Mouse (Mus musculus) left cerebral cortex, postnatal 4 days (tissue): Measurements from ENCODE around the gene Pla2g4c. TPM values are rescaled to one million over a fixed set of nuclear protein-coding genes. Genes with fewer than 3 reads are reported as not detected.
"Not testable (repeated sequence)": the region's sequence is repeated elsewhere in the genome, so short reads cannot be mapped to it uniquely, and the experiment has no call there.

ENCODE experiments used
- DNase-seq: peaks from one replicate; pipeline ENCODE4 v3.0.0-alpha.2; 2022
- intact Hi-C: fragments of 180-260 bp; cut with DNase I; formaldehyde crosslinking; loops from one replicate; pipeline ENCODE4 v1.15.1; 2025
- total RNA-seq, 2 experiments: library from RNA; stranded (reverse); gene quantifications; 2 replicates each; pipeline ENCODE4 v1.2.3; 2021

Pla2g4c gene
- 1 to 10 TPM in 1 of 2 experiments, under 1 TPM in 1; 0.95 to 1.3 TPM for total RNA-seq

DNA sequence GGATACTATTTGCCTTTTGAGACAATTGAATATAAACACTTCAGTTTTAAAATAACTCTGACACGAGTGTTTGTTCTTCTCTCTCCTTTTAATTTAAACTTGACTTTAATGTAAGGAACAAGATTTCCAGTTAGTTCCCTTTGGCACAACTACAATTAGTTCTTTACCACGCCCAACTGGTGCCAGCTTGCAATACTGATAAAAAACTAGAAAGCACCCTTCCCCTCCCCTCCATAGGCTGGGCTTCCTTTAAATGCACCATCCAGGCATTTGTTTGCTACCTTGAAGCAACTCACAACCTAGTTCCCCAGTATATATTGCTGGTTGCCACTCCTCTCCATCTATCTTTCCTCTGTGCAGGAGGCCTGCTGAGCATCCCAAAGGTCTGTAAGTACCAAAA, at the start of gene Pla2g4c:
Pla2g4c (plus strand) TSS at position 340 of the 400 bp plus-strand sequence.
- DNase-seq: no peak
- intact Hi-C loops: no loop called here

- no peak for DNase-seq
- intact Hi-C loops: no loop called here
Observed at GRCm38 (mm10) chr7:13277081-13277480, 47.4 kb upstream of the Pla2g4c start, which contains the start of gene Lig1. Lig1 (plus strand) TSS chr7:13277283.

DNA sequence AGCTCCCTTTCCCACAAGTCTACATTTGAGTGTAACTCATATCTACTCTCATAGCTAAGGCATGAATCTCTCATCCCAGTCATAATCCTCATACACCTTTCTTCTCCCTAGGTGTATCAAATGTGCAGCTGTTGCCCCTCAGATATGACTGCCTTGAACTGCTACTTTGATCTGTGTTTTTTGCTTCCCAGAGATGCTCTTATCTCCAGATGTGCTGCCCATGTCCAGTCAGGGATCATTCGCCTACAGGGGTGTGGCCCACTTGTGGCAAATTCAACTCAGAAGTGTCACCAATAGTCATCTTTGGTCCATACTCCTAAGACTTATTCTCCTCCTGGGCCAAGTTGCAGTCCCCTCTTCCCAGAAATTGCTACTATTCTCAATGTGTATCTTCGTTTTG, 46.6 kb upstream of the Pla2g4c start:
- DNase-seq: no peak
- intact Hi-C loops: no loop called here

GRCm38 (mm10) chr7:13278308-13278891, 46.1 kb upstream of the Pla2g4c start, which contains the start of gene Zswim9:
Zswim9 (minus strand) TSS chr7:13278721.
- intact Hi-C loops: no loop called here
- DNase-seq: peak; percentile 94

GRCm38 (mm10) chr7:13278957-13279356, 45.5 kb upstream of the Pla2g4c start:
- intact Hi-C loops, DNase-seq: not testable (repeated sequence)

- DNase-seq: no peak
- intact Hi-C loops: no loop called here
Observed at GRCm38 (mm10) chr7:13288621-13289020, 35.8 kb upstream of the Pla2g4c start.

DNA sequence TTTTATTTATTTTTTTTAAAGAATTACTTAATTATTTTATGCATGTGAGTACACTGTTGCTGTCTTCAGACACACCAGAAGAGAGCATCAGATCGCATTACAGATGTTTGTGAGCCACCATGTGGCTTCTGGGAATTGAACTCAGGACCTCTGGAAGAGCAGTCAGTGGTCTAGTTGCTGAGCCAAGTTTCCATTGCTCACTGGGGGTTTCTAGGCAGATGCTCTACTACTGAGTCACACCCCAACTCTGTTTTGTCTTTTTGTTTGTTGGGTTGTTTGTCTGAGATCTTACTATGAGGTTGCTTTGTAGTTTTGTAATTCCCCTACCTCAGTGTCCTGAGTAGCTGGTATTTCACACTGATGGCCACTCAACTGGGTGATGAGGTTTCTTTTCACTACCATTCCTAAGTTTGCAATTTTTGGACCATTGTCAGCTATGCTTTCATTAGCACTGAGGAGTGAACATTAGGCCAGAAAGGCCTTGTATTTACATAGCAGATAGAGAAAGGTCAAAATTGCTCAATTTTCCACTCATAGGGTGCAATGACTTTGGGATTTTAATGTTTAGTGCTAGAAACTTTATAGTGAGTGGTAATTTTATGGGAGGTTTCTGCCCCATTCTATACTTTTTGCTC, 34.3 kb upstream of the Pla2g4c start:
- intact Hi-C loops: no loop called here
- DNase-seq: no peak

- no peak for DNase-seq
- intact Hi-C loops: no loop called here
Observed at GRCm38 (mm10) chr7:13291370-13291769, 33.1 kb upstream of the Pla2g4c start.

GRCm38 (mm10) chr7:13293878-13294855, 30.3 kb upstream of the Pla2g4c start:
- intact Hi-C loops: no loop called here
- DNase-seq: no peak

- no peak for DNase-seq
- intact Hi-C loops: no loop called here
Observed at GRCm38 (mm10) chr7:13295256-13295655, 29.2 kb upstream of the Pla2g4c start.

GRCm38 (mm10) chr7:13297636-13298035, 26.8 kb upstream of the Pla2g4c start:
- DNase-seq: no peak
- intact Hi-C loops: no loop called here

DNA sequence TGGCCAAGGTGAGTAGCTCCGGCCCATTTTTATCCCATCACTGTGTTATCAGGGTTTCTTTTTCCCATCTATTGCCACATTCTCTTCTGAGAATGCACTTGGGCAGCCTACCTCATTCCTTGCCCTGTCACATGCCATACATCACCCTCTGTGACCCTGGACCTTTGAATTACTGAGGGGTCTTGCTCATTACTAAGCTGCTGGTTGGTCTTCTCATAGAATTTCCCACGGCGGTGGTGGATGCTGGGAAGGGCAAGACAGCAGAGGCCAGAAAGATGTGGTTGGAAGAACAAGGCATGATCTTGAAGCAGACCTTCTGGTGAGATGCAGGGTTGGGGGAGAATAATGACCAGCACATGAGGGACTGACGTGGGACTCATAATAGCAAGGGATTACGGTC, 25.6 kb upstream of the Pla2g4c start:
- no peak for DNase-seq
- intact Hi-C loops: no loop called here

- DNase-seq: no peak
- intact Hi-C loops: no loop called here
Observed at GRCm38 (mm10) chr7:13301643-13302042, 22.8 kb upstream of the Pla2g4c start.

DNA sequence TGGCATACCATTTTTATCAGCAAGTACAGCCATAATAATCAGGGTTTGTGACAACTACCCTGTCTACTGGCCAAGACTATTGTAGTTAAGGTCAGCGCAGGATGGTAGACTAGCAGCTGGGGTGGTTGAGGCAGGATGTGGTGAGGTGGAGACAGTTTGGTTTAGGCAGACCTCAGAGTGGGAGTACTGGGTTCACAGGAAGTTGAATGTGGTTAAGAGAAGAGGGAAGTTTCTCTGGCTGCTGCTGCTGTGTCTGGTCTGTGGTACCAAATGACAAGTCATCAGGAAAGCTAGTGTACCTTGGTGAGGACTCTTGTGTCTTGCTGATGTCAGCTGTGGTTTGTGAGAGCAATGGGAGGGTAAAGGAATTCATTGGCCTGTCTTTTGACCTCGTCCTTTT, 21.7 kb upstream of the Pla2g4c start:
- intact Hi-C loops: no loop called here
- DNase-seq: no peak

- no peak for DNase-seq
- intact Hi-C loops: no loop called here
Observed at GRCm38 (mm10) chr7:13303372-13303771, 21.1 kb upstream of the Pla2g4c start.

- no peak for DNase-seq
- intact Hi-C loops: no loop called here
Observed at GRCm38 (mm10) chr7:13309407-13309806, 15.0 kb upstream of the Pla2g4c start.

DNA sequence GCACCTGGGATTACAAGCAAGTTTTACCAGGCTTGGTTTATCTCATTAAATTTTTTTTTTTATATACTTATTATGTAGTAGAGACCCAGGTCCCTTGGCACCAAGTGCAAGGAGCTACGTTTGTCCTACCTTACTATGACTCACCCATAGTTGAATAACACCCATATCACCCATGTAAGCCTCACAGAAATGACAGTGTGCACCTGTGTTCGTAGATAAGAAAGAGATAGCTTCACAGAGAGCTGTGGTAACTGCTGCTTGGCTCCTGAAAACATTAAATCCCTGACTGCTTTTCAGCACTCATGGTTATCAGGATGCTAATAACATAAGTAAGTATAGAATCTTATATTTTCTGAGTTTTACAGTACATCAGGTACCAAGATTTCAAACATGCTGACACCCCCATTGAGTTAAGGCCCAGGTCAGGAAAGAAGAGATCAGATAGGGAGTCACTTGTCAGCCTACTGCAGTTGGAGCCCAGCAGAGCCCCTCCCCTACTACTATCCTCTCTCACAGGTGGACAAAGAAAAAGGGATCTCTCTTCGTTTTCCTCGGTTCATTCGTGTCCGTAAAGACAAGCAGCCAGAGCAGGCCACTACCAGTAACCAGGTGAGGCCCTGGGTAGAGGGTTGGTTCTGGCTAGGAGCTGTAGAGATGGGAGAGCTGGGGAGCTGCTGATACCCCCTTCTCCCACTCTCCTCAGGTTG, 13.8 kb upstream of the Pla2g4c start:
- intact Hi-C loops: no loop called here
- no peak for DNase-seq

GRCm38 (mm10) chr7:13311401-13311800, 13.1 kb upstream of the Pla2g4c start:
- no peak for DNase-seq
- intact Hi-C loops: no loop called here

DNA sequence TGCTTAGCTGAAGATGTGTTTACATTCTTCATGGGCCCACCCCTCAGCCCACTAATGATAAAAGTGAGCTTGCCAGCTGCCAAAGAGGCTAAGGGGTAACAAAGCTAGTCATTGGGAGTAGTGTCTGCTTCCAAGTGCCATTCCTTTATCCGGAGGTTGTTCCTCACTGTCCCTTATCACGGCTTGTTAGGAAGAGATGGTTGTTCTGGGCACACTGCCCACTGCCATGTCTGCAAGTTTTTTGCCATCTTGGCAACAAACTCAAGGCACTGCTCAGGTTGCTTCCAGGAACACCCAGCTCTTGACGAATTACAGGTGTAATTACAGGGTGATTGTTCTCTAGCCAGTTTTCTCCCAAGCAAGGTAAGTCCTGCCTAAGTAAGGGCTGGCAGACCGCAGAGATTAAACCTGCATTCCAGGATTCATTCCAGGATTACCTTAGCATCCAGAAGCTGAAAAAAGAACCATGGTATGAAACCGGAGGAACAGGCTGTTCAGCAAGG, 10.3 kb upstream of the Pla2g4c start:
- intact Hi-C loops: no loop called here
- no peak for DNase-seq

DNA sequence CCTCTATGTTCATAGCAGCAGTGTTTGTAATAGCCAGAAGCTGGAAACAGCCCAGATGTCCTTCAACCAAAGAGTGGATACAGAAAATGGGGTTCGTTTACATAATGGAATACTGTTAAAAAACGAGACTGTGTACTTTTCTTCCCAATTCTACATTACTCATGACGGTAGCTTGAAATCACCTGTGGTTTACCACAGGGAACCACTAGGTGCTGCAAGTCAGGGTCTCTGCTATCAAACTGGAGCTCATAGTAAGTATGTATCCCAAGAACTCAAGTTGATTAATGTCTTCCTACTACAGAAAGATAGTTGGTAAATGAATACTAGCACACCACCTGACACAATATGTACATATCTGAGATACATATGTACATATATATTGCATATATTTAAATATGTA, 3.0 kb upstream of the Pla2g4c start:
- DNase-seq: no peak
- intact Hi-C loops: no loop called here

- intact Hi-C loops: no loop called here
- DNase-seq: no peak
Observed at GRCm38 (mm10) chr7:13330575-13330974, 6.1 kb downstream of the Pla2g4c start.
